Mouse (Mus musculus) spleen, postnatal 36 days (tissue): ENCODE measurements at regions not wholly inside any gene's neighbourhood (a gene's known extent, or its start where the extent isn't known, plus 50 kb on each side); places are given as distances from the start of the nearest gene placed in this dataset.

Experiments used
- DNase-seq, 2 experiments: peaks; one replicate each; pipeline ENCODE4 v3.0.0; 2022; ENCODE audit warnings: low spot score in 2 of 2, mixed read lengths in 1 of 2

DNA sequence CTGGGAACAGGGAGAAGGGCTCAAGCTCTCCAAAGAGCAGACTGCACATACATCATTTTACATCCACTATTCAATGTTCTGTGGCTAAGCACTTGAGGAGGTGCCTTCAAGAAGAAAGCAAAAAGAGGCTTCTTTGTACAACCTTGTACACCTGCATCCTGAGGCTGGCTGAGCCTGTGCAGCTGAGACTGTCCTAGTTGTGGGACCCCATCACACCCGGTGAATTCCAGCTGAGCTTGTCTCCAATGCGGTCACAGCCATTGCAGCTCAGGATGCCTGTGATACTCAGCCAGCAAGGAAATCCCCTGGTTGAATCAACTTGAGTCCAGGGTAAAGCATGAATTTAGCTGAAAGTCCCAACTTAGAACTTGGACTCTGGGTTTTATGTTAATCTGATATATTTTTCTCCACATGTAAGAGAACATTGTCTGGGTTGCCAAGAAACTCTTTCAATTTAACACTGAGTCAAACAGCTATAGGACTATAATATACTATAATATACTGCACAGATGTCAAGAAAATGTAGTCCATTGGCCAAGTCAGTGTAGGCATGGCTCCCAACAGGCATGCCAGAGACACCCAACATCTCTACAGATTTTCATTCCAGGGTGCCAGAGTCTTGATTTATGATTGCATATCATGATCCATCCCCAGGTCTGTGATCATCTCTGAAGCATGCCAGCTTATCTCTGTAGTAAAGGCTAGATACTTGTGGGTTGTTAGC is 599.2 kb downstream of the Pard3 start:
- DNase-seq, result no peak

DNA sequence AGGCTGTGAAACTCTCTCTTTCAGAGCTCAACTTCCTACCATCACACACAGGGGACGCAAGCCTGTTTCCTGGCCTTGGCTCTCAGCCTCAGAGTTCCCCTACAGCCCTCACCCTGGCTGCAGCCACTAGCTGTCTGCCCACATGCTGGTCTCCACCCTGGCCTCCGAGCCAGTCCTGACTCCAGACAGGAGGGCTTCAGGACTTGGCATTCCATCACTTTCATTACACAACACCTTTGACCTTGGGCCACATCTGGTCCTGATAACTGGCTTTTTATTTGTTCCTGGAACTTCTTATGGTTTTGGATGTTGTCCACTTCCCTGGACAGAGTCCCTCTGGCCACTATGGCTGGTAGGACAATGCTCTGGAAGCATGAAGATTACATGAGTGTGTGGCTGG is 602.9 kb downstream of the Pard3 start:
- no peak for DNase-seq

- DNase-seq, result no peak
Measured at GRCm38 (mm10) chr8:127668991-127669390, 605.3 kb downstream of the Pard3 start.

DNA sequence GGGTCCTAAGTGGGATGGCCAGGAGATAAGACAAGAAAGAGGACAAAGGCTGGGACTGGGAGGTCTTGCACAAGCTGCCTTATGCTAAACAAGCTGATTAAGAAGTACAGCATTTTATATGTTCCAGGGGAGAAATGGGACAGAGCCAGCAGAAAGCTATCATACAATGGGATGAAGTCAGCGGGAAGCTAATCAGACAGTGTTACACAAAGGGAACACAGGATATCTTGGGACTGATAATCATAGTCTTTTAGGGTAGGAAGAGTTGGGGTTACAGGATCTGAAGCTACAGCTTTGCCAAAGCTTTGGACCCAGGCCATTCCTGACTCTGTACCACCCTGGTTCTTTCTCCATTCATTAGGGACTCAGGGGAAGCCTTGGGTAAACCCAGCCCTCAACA is 610.4 kb downstream of the Pard3 start:
- DNase-seq, result no peak

GRCm38 (mm10) chr8:127675377-127675776 is 611.7 kb downstream of the Pard3 start:
- no peak for DNase-seq

GRCm38 (mm10) chr8:127680205-127680604 is 616.5 kb downstream of the Pard3 start:
- no peak for DNase-seq

- no peak for DNase-seq
Measured at GRCm38 (mm10) chr8:127684213-127684612, 620.5 kb downstream of the Pard3 start.

- DNase-seq, result no peak
Measured at GRCm38 (mm10) chr8:127690792-127691191, 627.1 kb downstream of the Pard3 start.

DNA sequence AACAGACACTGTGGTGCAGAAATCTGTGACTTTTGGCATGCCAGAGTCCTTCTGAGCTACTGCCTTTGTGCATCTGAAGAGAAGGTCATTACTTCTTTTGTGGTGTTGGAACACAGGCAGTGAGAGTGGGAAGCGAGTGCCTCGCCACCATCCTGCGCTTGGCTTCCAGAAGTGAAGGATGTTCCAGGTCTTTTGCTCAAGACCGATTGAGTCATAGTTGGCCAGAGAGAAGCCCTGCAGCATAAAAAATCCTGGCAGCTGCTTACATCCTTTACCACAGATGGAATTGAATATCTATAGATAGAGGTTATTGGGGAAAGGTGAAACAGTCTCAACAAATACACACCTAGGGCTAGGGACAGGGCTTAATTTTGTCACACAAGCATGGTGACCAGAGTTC is 634.7 kb downstream of the Pard3 start:
- no peak for DNase-seq

- no peak for DNase-seq
Measured at GRCm38 (mm10) chr8:127704406-127704805, 640.7 kb downstream of the Pard3 start.

GRCm38 (mm10) chr8:127706051-127706835 is 642.5 kb downstream of the Pard3 start:
- no peak for DNase-seq

DNA sequence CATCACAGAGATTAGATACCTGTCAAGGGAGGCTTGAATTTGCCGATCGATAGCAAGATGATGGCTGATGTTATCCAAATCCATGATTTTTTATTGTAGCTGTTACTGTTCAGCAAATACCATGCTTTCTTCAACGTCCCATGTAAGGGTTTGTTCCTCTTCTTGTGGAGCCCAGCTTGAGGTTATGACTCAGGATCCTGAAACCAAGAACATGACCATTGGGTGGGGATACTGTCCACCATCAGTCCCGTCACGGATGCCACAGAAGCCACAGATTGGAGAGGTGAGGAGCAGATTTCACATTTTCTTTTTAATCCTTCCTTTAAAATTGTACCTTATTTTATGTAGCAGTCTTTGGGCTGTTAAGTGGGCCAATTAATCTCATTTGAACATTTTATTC is 645.7 kb downstream of the Pard3 start:
- DNase-seq, result no peak

DNA sequence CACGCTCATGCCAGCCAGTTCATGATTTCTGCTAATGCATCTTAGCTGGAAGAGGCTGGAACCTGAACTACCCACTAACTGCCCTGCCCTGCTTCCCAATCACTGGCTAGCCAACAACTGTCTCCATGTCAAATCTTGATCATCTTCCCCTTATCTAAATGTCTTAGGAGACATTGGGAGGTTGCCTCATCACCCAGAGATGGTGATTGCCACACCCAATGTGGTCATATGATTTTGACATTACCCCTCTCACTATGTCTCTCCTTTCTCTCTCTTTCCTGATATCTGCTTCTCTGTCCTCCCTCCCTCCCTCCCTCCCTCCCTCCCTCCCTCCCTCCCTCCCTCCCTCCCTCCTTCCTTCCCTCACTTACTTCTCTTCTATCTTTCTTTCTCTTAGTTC is 643.3 kb upstream of the Nrp1 start:
- DNase-seq, result no peak

DNA sequence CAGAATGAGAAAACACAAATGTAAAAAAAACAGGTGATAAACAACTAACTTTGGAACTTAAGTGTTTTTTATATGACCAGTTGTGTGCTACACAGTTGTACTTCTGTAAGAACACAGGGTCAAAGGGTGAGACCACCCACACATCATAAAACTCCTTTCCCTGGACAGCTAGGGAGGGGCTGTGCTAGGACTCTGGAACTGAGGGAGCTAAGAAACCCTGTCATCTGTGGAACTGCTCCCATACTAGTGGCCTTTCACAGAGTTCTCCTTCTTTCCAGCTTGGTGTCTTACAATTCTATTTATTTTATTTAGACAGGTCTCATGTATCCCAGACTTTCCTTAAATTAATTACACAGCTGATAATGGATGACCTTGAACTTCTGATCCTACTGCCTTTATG is 640.4 kb upstream of the Nrp1 start:
- DNase-seq, result no peak

- DNase-seq, result no peak
Measured at GRCm38 (mm10) chr8:127719881-127720280, 638.5 kb upstream of the Nrp1 start.

DNA sequence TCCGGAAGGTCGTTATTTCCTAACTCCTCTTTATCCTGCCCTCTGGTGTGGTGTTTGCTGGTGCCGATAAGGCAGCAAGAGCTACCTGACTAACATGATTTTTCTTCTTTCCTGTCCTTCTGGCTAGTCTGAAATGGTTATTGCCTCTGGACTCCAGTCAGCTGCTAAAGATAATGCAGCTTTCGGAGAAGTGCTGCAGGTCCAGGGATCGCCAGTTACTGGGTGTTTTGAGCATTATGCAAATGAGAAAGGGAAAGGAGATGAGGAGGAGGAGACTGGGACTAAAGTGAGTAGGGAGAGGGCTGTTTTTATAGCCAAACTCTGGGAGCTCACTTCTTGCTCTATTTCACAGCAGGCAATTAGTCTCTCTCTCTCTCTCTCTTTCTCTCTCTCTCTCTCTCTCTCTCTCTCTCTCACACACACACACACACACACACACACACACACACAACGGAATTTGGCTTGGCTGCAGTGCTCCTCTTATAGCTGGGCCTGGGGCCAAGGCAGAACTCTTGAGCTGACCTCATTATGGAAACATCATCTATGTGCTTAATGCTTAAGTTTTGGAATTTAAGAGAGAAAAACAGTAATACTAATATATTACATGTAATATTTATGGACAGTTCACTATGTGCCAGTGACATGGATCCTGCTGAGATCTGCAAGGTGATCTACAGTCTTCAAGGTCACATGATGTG is 637.7 kb upstream of the Nrp1 start:
- no peak for DNase-seq

- no peak for DNase-seq
Measured at GRCm38 (mm10) chr8:127721624-127722023, 636.8 kb upstream of the Nrp1 start.

DNA sequence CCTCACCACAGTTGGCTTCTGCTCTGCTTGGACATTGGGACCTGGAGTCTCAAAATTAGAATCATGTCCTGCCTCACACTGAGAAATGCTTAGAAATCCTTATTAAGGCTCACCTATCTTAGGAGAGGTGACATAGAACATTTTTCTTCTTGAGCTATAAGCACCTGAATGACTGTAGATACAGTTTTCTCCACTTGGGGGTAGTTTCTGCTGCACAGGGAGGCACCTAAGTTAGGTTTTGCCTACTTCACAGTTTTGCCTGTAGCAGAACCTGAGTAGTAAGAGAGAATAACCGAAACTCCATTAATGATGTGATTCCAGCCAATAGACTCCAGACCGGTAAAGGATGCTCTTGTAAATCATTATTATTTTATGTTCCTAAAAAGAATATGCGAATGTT is 624.3 kb upstream of the Nrp1 start:
- no peak for DNase-seq

GRCm38 (mm10) chr8:127742236-127742635 is 616.2 kb upstream of the Nrp1 start:
- DNase-seq, result no peak

DNA sequence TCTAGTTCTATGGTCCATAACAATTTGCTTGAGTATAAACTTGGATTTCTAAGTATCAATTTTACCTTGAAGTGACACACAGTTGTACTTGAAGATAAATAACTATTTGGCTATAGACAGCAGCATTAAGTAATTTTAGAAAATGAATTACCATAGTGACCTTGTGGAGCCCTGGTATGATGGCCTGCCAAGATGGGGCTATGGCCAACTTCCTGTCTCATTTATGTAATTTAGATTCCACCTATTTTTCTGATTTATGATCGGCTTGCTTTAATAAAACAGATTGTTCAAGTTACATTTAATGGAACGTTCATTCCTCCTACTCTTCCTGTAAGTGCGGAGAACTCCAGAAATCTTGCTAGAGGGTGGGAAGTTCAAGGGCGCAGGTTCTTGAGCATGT is 613.2 kb upstream of the Nrp1 start:
- DNase-seq, result no peak

GRCm38 (mm10) chr8:127746456-127746855 is 611.9 kb upstream of the Nrp1 start:
- no peak for DNase-seq

DNA sequence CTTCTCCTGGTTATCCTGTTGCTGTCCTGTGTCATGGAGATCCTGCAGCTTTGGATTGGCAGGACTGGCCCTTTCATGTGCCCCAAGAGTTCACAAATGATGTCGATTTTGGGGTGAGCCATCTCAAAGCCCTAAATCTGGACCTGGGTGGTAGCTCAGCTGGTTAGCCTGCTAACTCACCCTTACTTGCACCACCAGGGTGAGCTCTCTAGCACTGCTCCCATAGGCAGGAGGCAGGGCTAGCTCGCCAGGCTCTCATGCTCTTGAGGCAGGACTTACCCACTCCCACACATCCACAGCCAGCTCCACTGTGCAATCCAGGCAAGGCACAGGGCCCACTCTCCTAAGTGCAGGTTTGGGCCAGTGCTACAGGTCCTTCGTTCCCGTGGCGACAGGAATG is 605.5 kb upstream of the Nrp1 start:
- DNase-seq, result no peak
